Mouse (Mus musculus) embryonic stem cell, embryonic (primary cell): ENCODE measurements at regions not wholly inside any gene's neighbourhood (a gene's known extent, or its start where the extent isn't known, plus 50 kb on each side); places are given as distances from the start of the nearest gene placed in this dataset.

ENCODE experiments used
- CTCF ChIA-PET, 4 experiments: fragments of 300-600 bp in 2 of 4; fragments of 350-600 bp in 2 of 4; sonication (Branson Sonifier 250); formaldehyde crosslinking; loops; one replicate each; lab custom pipeline; 2022; ENCODE audit warnings: inconsistent platforms in 2 of 4; lab: Charles Lee
- POLR2A ChIA-PET, 4 experiments: fragments of 300-600 bp in 2 of 4; fragments of 350-600 bp in 2 of 4; sonication (Branson Sonifier 250); formaldehyde crosslinking; loops; one replicate each; lab custom pipeline; 2022; ENCODE audit warnings: antibody characterized with exemption in 4 of 4, inconsistent platforms in 1 of 4; lab: Charles Lee

GRCm38 (mm10) chr6:98524659-98525058, 182.1 kb upstream of the Gm765 start:
- CTCF ChIA-PET = no interaction called here
- POLR2A ChIA-PET = no interaction called here

GRCm38 (mm10) chr6:98521526-98521925, 179.0 kb upstream of the Gm765 start:
- ChIA-PET CTCF (no interaction called here), POLR2A (no interaction called here)

DNA sequence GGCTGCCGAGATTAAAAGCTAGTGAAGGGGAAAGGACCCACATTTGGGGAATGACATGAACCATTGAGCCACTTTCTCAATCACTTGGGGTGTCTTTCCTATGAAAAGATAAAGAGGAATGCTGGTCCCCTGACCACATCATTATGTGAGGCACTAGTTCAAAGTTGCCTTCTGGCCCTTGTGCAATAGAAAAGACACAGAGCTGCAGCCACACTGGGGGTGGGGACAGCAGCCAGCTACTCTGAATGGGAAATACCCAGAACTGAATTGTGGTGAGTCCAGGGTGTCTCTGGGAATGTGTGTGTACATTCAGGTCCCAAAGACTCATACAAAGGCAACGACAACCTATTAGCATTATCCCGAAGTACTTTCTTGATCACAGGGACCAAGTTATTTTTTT, 172.3 kb upstream of the Gm765 start:
- POLR2A ChIA-PET = no interaction called here
- CTCF ChIA-PET = no interaction called here

DNA sequence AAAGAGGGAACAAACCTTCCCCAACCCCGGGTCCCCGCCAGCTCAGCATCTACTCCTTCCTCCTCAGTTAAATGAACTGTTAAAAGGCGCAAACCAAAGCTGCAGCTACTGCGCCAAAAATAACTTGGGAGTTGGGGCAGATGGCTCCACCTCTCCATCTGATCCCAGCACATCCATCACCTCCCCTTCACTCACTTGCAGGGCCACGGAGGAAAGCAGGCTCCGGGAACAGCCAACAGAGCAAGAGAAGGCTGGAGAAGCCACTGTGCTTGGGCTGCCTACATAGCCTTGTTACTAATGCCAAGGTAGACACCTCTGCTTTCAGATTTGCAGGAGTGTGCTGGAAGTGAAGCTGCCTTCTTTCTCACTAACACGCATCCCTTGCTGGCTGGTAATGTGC, 171.8 kb upstream of the Gm765 start:
- ChIA-PET CTCF (no interaction called here), POLR2A (interaction anchor here in 1 of 4 experiments (0.6 kb wide), 1 partner anchor 1494 kb away, joined by 4 read pairs; no protein-coding TSS in a partner anchor)

DNA sequence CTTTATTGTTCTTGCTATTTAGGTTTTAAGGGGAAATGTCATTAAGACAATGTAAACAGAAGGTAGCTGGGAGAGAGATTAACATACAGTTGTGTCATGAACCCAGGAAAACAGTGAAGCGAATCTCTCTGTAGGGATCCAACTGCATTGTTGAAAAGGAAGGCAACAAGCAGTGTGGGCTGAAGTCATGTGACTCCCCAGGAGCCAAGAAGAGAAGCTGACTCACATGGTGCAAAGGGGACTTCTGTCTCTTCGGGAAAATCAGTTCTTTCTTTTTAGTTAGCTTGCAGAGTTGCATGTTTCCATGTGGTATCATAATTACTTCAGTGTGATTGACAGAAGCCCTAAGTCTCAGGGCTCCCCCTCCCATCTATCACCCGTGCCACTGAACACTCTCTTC, 170.7 kb upstream of the Gm765 start:
- ChIA-PET POLR2A (no interaction called here), CTCF (no interaction called here)

DNA sequence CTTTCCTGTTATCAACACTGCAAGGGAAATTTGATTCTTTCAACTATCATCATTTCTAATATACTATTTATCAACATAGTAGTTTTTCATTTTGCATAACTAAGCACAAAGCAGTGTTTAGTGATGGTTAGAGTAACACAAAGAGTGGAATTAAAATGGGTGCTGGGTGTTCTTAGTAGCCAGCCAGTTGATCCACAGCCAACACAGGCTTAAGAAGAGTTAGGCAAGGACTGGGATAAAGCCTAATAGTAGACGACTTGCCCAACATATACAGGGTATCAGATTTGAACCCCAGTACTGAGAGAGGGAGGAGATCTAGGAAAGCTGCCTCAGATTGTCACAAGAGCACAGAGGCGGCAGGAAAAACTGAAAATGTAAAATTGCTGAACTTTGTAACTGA, 160.2 kb upstream of the Gm765 start:
- POLR2A ChIA-PET = interaction anchor here in 1 of 4 experiments (0.7 kb wide), 1 partner anchor 819 kb away, joined by 8 read pairs; no protein-coding TSS in a partner anchor
- CTCF ChIA-PET = no interaction called here

DNA sequence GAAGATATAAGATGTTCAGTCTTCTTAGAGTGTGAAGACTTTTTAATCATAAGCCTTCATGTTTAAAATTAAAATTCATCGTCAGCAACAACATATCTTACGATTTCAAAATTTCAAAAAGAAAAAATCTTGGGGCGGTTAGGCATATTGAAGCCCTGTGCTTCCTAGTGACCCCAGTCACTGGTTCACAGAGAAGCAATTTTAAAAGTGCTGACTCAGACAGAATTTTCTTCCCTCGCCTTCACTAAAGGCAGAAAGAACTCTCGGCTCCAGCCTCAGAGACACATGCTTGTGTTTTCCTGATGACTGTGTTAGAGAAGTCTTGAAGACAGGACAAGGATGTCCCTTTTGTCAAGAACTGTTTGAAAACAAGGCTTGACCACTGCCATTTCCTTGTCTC, 157.2 kb upstream of the Gm765 start:
- CTCF ChIA-PET = no interaction called here
- POLR2A ChIA-PET = interaction anchor here in 1 of 4 experiments (0.6 kb wide), 1 partner anchor 67 kb away, joined by 4 read pairs; no protein-coding TSS in a partner anchor

DNA sequence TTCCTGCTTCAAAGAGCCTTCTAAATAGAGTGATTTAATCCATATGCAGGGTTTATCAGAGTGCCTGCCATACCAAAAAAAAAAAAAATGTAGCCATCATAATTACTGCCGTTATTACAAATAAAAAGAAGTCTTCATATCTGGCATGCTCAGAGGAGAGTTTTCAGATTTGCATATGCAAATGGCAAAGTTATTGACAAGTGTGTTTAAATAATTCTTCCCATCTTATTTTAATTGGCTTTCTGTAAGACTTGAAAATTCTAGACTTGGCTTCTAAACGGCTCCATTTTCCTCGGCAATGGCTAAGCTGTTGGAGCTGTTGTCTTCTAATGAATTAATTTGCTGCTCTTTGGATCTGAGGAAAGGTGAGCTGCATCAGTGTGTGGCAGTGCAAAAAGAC, 144.1 kb upstream of the Gm765 start:
- ChIA-PET POLR2A (interaction anchor here in 1 of 4 experiments (0.6 kb wide), 1 partner anchor 36 kb away, joined by 7 read pairs; no protein-coding TSS in a partner anchor), CTCF (interaction anchor here in 1 of 4 experiments (0.7 kb wide), 1 partner anchor 71 kb away, joined by 4 read pairs; no protein-coding TSS in a partner anchor)

GRCm38 (mm10) chr6:98483319-98484123, 141.0 kb upstream of the Gm765 start:
- ChIA-PET CTCF (interaction anchor here in 3 of 4 experiments (0.6 to 0.9 kb wide), 4 partner anchors 378 to 1274 kb away, joined by 3 to 4 read pairs (median 3); no protein-coding TSS in a partner anchor), POLR2A (no interaction called here)

GRCm38 (mm10) chr6:98482319-98482718, 139.8 kb upstream of the Gm765 start:
- POLR2A ChIA-PET = interaction anchor here in 1 of 4 experiments (0.7 kb wide), 1 partner anchor 347 kb away, joined by 5 read pairs; no protein-coding TSS in a partner anchor
- CTCF ChIA-PET = no interaction called here

DNA sequence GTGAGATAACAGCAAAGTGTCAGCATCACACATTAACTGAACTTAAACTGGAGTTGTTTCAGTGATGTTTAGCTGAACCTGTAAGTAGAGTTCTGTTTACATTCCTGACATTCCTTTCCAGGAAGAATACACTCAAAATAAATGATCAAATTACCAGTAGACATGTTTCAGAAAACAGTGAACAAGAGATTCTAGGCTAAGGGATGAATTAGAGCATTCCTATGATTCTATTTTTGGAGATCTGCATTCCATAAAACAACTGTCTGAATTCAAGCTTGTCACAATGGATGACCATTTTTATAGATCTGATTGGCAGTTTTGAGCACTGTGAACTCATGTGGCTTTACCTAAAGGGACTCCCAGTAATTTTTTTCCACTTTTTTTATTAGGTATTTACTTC, 125.0 kb upstream of the Gm765 start:
- CTCF ChIA-PET = no interaction called here
- POLR2A ChIA-PET = interaction anchor here in 1 of 4 experiments (0.7 kb wide), 1 partner anchor 1889 kb away, joined by 3 read pairs; no protein-coding TSS in a partner anchor

GRCm38 (mm10) chr6:98452277-98452676, 109.7 kb upstream of the Gm765 start:
- POLR2A ChIA-PET = no interaction called here
- CTCF ChIA-PET = no interaction called here

GRCm38 (mm10) chr6:98435676-98436075, 93.1 kb upstream of the Gm765 start:
- POLR2A ChIA-PET = interaction anchor here in 1 of 4 experiments (0.5 to 1.1 kb wide), 2 partner anchors 30 to 1187 kb away, joined by 3 to 4 read pairs; no protein-coding TSS in a partner anchor
- CTCF ChIA-PET = no interaction called here

DNA sequence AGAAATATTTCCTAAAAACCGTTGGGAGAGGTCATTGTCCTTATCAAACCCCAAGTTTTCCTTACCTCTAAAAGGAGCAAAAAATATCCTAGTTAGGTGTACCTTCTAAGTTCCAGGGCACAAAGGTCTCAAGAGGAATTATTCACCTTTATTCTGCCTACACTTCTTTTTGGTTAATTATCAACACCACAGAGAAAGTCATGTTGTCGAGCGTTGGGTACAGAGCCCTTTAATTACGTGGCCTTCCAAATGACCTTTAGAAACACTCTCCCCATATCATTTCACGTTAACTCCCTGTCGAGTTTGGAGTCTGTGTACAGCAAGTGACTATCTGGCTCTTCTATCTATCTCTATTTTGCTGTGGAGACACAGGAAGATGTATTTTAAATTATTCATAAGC, 90.7 kb upstream of the Gm765 start:
- ChIA-PET POLR2A (no interaction called here), CTCF (no interaction called here)

DNA sequence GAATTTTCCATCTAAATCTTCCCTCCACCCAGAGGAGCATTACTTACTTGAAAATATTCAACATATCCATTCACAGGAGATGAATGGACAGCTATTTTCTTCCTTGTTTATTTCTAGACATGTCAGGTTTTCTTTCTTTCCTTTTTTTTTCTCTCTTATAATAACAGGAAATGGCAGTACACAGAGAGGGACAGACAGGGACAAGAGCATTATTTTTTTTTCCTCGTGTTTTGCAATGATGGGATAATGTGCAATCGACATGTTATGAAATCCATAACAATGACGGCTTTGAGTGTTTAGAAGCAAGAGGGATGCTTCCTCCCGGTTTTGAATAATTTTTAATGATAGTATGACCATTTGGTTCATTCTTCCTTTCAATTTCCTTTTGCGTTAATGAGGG, 86.6 kb upstream of the Gm765 start:
- POLR2A ChIA-PET = no interaction called here
- CTCF ChIA-PET = no interaction called here

DNA sequence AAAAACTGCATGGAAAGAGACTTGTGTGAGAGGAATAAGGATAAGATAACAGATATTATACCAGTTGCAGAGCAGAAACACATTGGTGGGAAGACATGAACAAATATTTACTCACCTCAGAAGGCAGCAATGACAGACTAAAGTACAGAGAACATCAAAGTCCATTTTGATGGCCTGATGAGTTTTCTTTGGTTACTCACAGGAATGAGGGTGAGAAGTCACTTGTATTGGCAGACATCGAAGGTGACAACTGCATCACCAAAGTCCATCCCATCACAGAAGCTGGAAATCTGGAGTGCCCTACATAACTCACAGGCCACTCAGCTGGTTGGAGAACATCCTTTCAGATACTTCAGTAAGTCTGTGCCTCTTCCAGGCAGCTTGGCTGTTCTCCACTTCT, 60.1 kb upstream of the Gm765 start:
- ChIA-PET CTCF (no interaction called here), POLR2A (no interaction called here)

- ChIA-PET POLR2A (no interaction called here), CTCF (no interaction called here)
These were observed 52.0 kb upstream of the Gm765 start for GRCm38 (mm10) chr6:98394589-98394988.
